Mouse (Mus musculus) adrenal gland, adult 8-10 months (tissue): ENCODE data around the gene Ddx3x. TPM values are rescaled to one million over a fixed set of nuclear protein-coding genes. Genes with fewer than 3 reads are reported as not detected.
A peak's percentile ranks its signal among the peaks of the same experiment; 100 is the strongest.
"Not testable (repeated sequence)": the region's sequence is repeated elsewhere in the genome, so short reads cannot be mapped to it uniquely, and the experiment has no call there.

Experiments
- DNase-seq: peaks from one replicate; pipeline ENCODE4 v3.0.0; 2022
- total RNA-seq, 4 experiments: library from RNA; stranded (reverse); gene quantifications; 2 replicates each; pipeline ENCODE4 v1.2.4; 2022

Gene Ddx3x
- 100 to 1,000 TPM; 290 to 412 (median 345) TPM for total RNA-seq

GRCm38 (mm10) chrX:13280409-13281328, at the start of gene Ddx3x:
TSS of gene Ddx3x (plus strand) at chrX:13280970.
- DNase-seq, result peak; percentile 93

GRCm38 (mm10) chrX:13231243-13231642, 49.5 kb upstream of the Ddx3x start:
- DNase-seq, result no peak

- not testable (repeated sequence) for DNase-seq
Observed at GRCm38 (mm10) chrX:13232834-13233233, 47.9 kb upstream of the Ddx3x start.

GRCm38 (mm10) chrX:13233631-13234030, 47.1 kb upstream of the Ddx3x start:
- DNase-seq, result no peak

- no peak for DNase-seq
Observed at GRCm38 (mm10) chrX:13234709-13235108, 46.1 kb upstream of the Ddx3x start.

GRCm38 (mm10) chrX:13236100-13236568, 44.6 kb upstream of the Ddx3x start:
- DNase-seq, result no peak

- DNase-seq, result no peak
Observed at GRCm38 (mm10) chrX:13239455-13239854, 41.3 kb upstream of the Ddx3x start.

- DNase-seq, result no peak
Observed at GRCm38 (mm10) chrX:13240646-13241425, 39.9 kb upstream of the Ddx3x start.

- no peak for DNase-seq
Observed at GRCm38 (mm10) chrX:13241426-13242319, 39.1 kb upstream of the Ddx3x start.

- DNase-seq, result peak; percentile 85
Observed at GRCm38 (mm10) chrX:13242320-13243096, 38.3 kb upstream of the Ddx3x start.

- DNase-seq, result no peak
Observed at GRCm38 (mm10) chrX:13243133-13244123, 37.3 kb upstream of the Ddx3x start.

GRCm38 (mm10) chrX:13244588-13244987, 36.2 kb upstream of the Ddx3x start:
- no peak for DNase-seq

- DNase-seq, result no peak
Observed at GRCm38 (mm10) chrX:13245027-13245426, 35.7 kb upstream of the Ddx3x start.

GRCm38 (mm10) chrX:13251683-13252082, 29.1 kb upstream of the Ddx3x start:
- no peak for DNase-seq

- no peak for DNase-seq
Observed at GRCm38 (mm10) chrX:13254273-13254672, 26.5 kb upstream of the Ddx3x start.

GRCm38 (mm10) chrX:13263356-13263755, 17.4 kb upstream of the Ddx3x start:
- no peak for DNase-seq

GRCm38 (mm10) chrX:13275519-13276137, 5.1 kb upstream of the Ddx3x start:
- DNase-seq, result no peak

GRCm38 (mm10) chrX:13278996-13279395, 1.8 kb upstream of the Ddx3x start:
- DNase-seq, result no peak

GRCm38 (mm10) chrX:13280037-13280408, 747 bp upstream of the Ddx3x start:
- DNase-seq, result peak; percentile 48
